Mouse (Mus musculus): ENCODE results near the gene Trnau1ap. TPM values are rescaled to one million over a fixed set of nuclear protein-coding genes. Genes with fewer than 3 reads are reported as not detected.
"Not testable (repeated sequence)": the region's sequence is repeated elsewhere in the genome, so short reads cannot be mapped to it uniquely, and the experiment has no call there.

The Trnau1ap gene
- polyA plus RNA-seq, 1 experiment from 2014 or later: 83.6 TPM

- WGBS: 29% methylated on average over 10 of the region's 10 CpGs
- peak overlapping the region; percentile 88 for H3K4me2 ChIP-seq (ENCODE audit: low read depth, severe bottlenecking)
- peaks cover 18% of the 10 kb centered on the region for H3K36me3 ChIP-seq (ENCODE audit: control insufficient read depth, insufficient read depth, low read length)
- H3K9me3 ChIP-seq (ENCODE audit: control insufficient read depth, low read length): no peaks in the 10 kb centered on the region
- H3K4me3 ChIP-seq (ENCODE audit: low read depth, low read length): peak overlapping the region; percentile 75
- peaks cover 3% of the 10 kb centered on the region; the same call in 1 of the 2 replicates for H3K4me1 ChIP-seq (ENCODE audit: control insufficient read depth, insufficient read depth, low read length)
- H3K9ac ChIP-seq (ENCODE audit: low read length): peak overlapping the region; percentile 88; the same call in 1 of the 2 replicates
- no peak overlapping the region for H3K27ac ChIP-seq (replicated peaks; ENCODE audit: low read depth, low read length)
- no peak for ATAC-seq (ENCODE audit: insufficient number of reproducible peaks, low FRiP score, low TSS enrichment, low read depth)
- no peaks in the 10 kb centered on the region for H3K27me3 ChIP-seq (ENCODE audit: control insufficient read depth, insufficient read depth, low read length)
- DNase-seq (ENCODE audit: low spot score): peak; percentile 48
Measured at GRCm38 (mm10) chr4:132309849-132310472, 19.4 kb downstream of the Trnau1ap start.

- Histone ChIP-seq H3K27me3 (ENCODE audit: control insufficient read depth, insufficient read depth, low read length) (no peaks in the 10 kb centered on the region), H3K9ac (ENCODE audit: low read length) (peak overlapping the region; percentile 88), H3K27ac (replicated peaks; ENCODE audit: low read depth, low read length) (peak overlapping the region; percentile 63), H3K4me3 (ENCODE audit: low read depth, low read length) (peak overlapping the region; percentile 75), H3K4me1 (ENCODE audit: control insufficient read depth, insufficient read depth, low read length) (peaks cover 3% of the 10 kb centered on the region; the same call in 1 of the 2 replicates), H3K4me2 (ENCODE audit: low read depth, severe bottlenecking) (peak overlapping the region; percentile 88), H3K36me3 (ENCODE audit: control insufficient read depth, insufficient read depth, low read length) (peaks cover 18% of the 10 kb centered on the region), H3K9me3 (ENCODE audit: control insufficient read depth, low read length) (no peaks in the 10 kb centered on the region)
- WGBS: under 1% methylated on average over 15 of the region's 15 CpGs
- ATAC-seq (ENCODE audit: insufficient number of reproducible peaks, low FRiP score, low TSS enrichment, low read depth): no peak
- DNase-seq (ENCODE audit: low spot score): no peak
Measured at GRCm38 (mm10) chr4:132309140-132309848, 20.0 kb downstream of the Trnau1ap start.

GRCm38 (mm10) chr4:132308437-132309139, 20.8 kb downstream of the Trnau1ap start:
- Histone ChIP-seq H3K27ac (replicated peaks; ENCODE audit: low read depth, low read length) (peak overlapping the region; percentile 63), H3K4me3 (ENCODE audit: low read depth, low read length) (peak overlapping the region; percentile 75), H3K9ac (ENCODE audit: low read length) (peak overlapping the region; percentile 88), H3K9me3 (ENCODE audit: control insufficient read depth, low read length) (no peaks in the 10 kb centered on the region), H3K36me3 (ENCODE audit: control insufficient read depth, insufficient read depth, low read length) (peaks cover 16% of the 10 kb centered on the region), H3K4me2 (ENCODE audit: low read depth, severe bottlenecking) (peak overlapping the region; percentile 88), H3K4me1 (ENCODE audit: control insufficient read depth, insufficient read depth, low read length) (peaks cover 3% of the 10 kb centered on the region; the same call in 1 of the 2 replicates), H3K27me3 (ENCODE audit: control insufficient read depth, insufficient read depth, low read length) (no peaks in the 10 kb centered on the region)
- ATAC-seq (ENCODE audit: insufficient number of reproducible peaks, low FRiP score, low TSS enrichment, low read depth) (peak; percentile 89), DNase-seq (ENCODE audit: low spot score) (peak; percentile 91)
- under 1% methylated on average over 41 of the region's 41 CpGs for WGBS

GRCm38 (mm10) chr4:132306004-132306403, 23.3 kb downstream of the Trnau1ap start:
- Histone ChIP-seq H3K36me3 (ENCODE audit: control insufficient read depth, insufficient read depth, low read length) (peaks cover 7% of the 10 kb centered on the region), H3K4me2 (ENCODE audit: low read depth, severe bottlenecking) (no peak overlapping the region), H3K9ac (ENCODE audit: low read length) (no peak overlapping the region), H3K27ac (replicated peaks; ENCODE audit: low read depth, low read length) (no peak overlapping the region), H3K4me3 (ENCODE audit: low read depth, low read length) (no peak overlapping the region), H3K27me3 (ENCODE audit: control insufficient read depth, insufficient read depth, low read length) (no peaks in the 10 kb centered on the region), H3K9me3 (ENCODE audit: control insufficient read depth, low read length) (no peaks in the 10 kb centered on the region), H3K4me1 (ENCODE audit: control insufficient read depth, insufficient read depth, low read length) (peaks cover 7% of the 10 kb centered on the region; the same call in 1 of the 2 replicates)
- DNase-seq (ENCODE audit: low spot score) (no peak), ATAC-seq (ENCODE audit: insufficient number of reproducible peaks, low FRiP score, low TSS enrichment, low read depth) (no peak)
- 68% methylated on average over 6 of the region's 6 CpGs for WGBS

GRCm38 (mm10) chr4:132305276-132305675, 24.1 kb downstream of the Trnau1ap start:
- Histone ChIP-seq H3K27ac (replicated peaks; ENCODE audit: low read depth, low read length) (no peak overlapping the region), H3K9ac (ENCODE audit: low read length) (no peak overlapping the region), H3K36me3 (ENCODE audit: control insufficient read depth, insufficient read depth, low read length) (peaks cover 4% of the 10 kb centered on the region), H3K4me1 (ENCODE audit: control insufficient read depth, insufficient read depth, low read length) (peaks cover 7% of the 10 kb centered on the region; the same call in 1 of the 2 replicates), H3K4me2 (ENCODE audit: low read depth, severe bottlenecking) (no peak overlapping the region), H3K27me3 (ENCODE audit: control insufficient read depth, insufficient read depth, low read length) (no peaks in the 10 kb centered on the region), H3K4me3 (ENCODE audit: low read depth, low read length) (no peak overlapping the region), H3K9me3 (ENCODE audit: control insufficient read depth, low read length) (no peaks in the 10 kb centered on the region)
- ATAC-seq (ENCODE audit: insufficient number of reproducible peaks, low FRiP score, low TSS enrichment, low read depth) (no peak), DNase-seq (ENCODE audit: low spot score) (no peak)
- WGBS: 86% methylated on average over 8 of the region's 8 CpGs

- Histone ChIP-seq H3K4me2 (ENCODE audit: low read depth, severe bottlenecking) (peak overlapping the region; percentile 74), H3K4me3 (ENCODE audit: low read depth, low read length) (peak overlapping the region; percentile 40), H3K9ac (ENCODE audit: low read length) (peak overlapping the region; percentile 56; the same call in 1 of the 2 replicates)
- not testable (repeated sequence) for ATAC-seq (ENCODE audit: insufficient number of reproducible peaks, low FRiP score, low TSS enrichment, low read depth); DNase-seq (ENCODE audit: low spot score); H3K36me3 ChIP-seq (ENCODE audit: control insufficient read depth, insufficient read depth, low read length); H3K27ac ChIP-seq (replicated peaks; ENCODE audit: low read depth, low read length); H3K27me3 ChIP-seq (ENCODE audit: control insufficient read depth, insufficient read depth, low read length); H3K4me1 ChIP-seq (ENCODE audit: control insufficient read depth, insufficient read depth, low read length); H3K9me3 ChIP-seq (ENCODE audit: control insufficient read depth, low read length)
- WGBS: 51% methylated on average over 6 of the region's 6 CpGs
Measured at GRCm38 (mm10) chr4:132303484-132303883, 25.9 kb downstream of the Trnau1ap start.

- Histone ChIP-seq H3K36me3 (ENCODE audit: control insufficient read depth, insufficient read depth, low read length) (no peaks in the 10 kb centered on the region), H3K4me2 (ENCODE audit: low read depth, severe bottlenecking) (peak within 1 kb of the TSS; percentile 74), H3K27me3 (ENCODE audit: control insufficient read depth, insufficient read depth, low read length) (no peaks in the 10 kb centered on the region), H3K4me1 (ENCODE audit: control insufficient read depth, insufficient read depth, low read length) (0 out of 2 replicates have a peak, but pooled peaks cover 4% of the 10 kb centered on the region), H3K4me3 (ENCODE audit: low read depth, low read length) (peak within 1 kb of the TSS; percentile 40), H3K9ac (ENCODE audit: low read length) (peak within 1 kb of the TSS; percentile 56), H3K27ac (replicated peaks; ENCODE audit: low read depth, low read length) (no peak within 1 kb of the TSS), H3K9me3 (ENCODE audit: control insufficient read depth, low read length) (no peaks in the 10 kb centered on the region)
- ATAC-seq (ENCODE audit: insufficient number of reproducible peaks, low FRiP score, low TSS enrichment, low read depth): peak; percentile 71
- 1% methylated on average over 31 of the region's 31 CpGs for WGBS
- peak; percentile 76 for DNase-seq (ENCODE audit: low spot score)
Measured at GRCm38 (mm10) chr4:132302939-132303479, 26.3 kb downstream of the Trnau1ap start, which contains the start of gene Rab42. Gene Rab42, minus strand, starts transcription at chr4:132303385.
